Mouse (Mus musculus) limb, embryonic 11.5 days (tissue): ENCODE data around the gene Gm10577. TPM values are rescaled to one million over a fixed set of nuclear protein-coding genes. Genes with fewer than 3 reads are reported as not detected.

Source experiments
- ATAC-seq: fragments of 200-750 bp; cut with Nextera tagmentation; 2 replicates; pipeline ENCODE4 v1.8.0; 2017; ENCODE audit warnings: low read depth; ENCODE audit not compliant: insufficient number of reproducible peaks, low FRiP score, low TSS enrichment
- DNase-seq: peaks from one replicate; pipeline ENCODE4 v3.0.0-alpha.2; 2015; ENCODE audit warnings: low spot score
- H3K27ac ChIP-seq: fragments of 300-500 bp; sonication (generic); replicated peaks from 2 replicates; pipeline ENCODE4 v1.5.1; 2014; ENCODE audit warnings: low read depth, mild to moderate bottlenecking, low read length
- H3K27me3 ChIP-seq: fragments of 300-500 bp; sonication (generic); 2 replicates; pipeline ENCODE4 v1.6.1; 2014; ENCODE audit warnings: mild to moderate bottlenecking, low read length, mixed read lengths; ENCODE audit not compliant: control insufficient read depth, insufficient read depth
- H3K36me3 ChIP-seq: fragments of 300-500 bp; sonication (generic); 2 replicates; pipeline ENCODE4 v1.6.1; 2014; ENCODE audit warnings: mild to moderate bottlenecking, low read length, moderate library complexity, mixed read lengths; ENCODE audit not compliant: control insufficient read depth, insufficient read depth
- H3K4me1 ChIP-seq: fragments of 300-500 bp; sonication (generic); 2 replicates; pipeline ENCODE4 v1.6.1; 2014; ENCODE audit warnings: low read length, mixed read lengths; ENCODE audit not compliant: control insufficient read depth, insufficient read depth
- H3K4me2 ChIP-seq: fragments of 300-500 bp; sonication (generic); 2 replicates; pipeline ENCODE4 v1.6.1; 2014; ENCODE audit warnings: low read depth, mild to moderate bottlenecking, moderate library complexity; ENCODE audit not compliant: severe bottlenecking
- H3K4me3 ChIP-seq: fragments of 300-500 bp; sonication (generic); 2 replicates; pipeline ENCODE4 v1.5.1; 2014; ENCODE audit warnings: low read depth, low read length
- H3K9ac ChIP-seq: fragments of 300-500 bp; sonication (generic); 2 replicates; pipeline ENCODE4 v1.6.1; 2014; ENCODE audit warnings: mild to moderate bottlenecking, low read length
- H3K9me3 ChIP-seq: fragments of 300-500 bp; sonication (generic); 2 replicates; pipeline ENCODE4 v1.6.1; 2016; ENCODE audit warnings: low read length; ENCODE audit not compliant: control insufficient read depth
- WGBS: fragments of 180-500 bp; shearing (Covaris S2); extraction: QIAGEN DNeasy Blood & Tissue Kit; methylation state at CpG from one replicate; pipeline ENCODE4 v1.1.7; 2014; 5-methylcytosine and 5-hydroxymethylcytosine counted together
- polyA plus RNA-seq: library from polyadenylated mRNA; unstranded; fragments of >200 nt; fragmentation: Nextera tagmentation; extraction: Ambion mirVana; gene quantifications from 2 replicates; pipeline ENCODE4 v1.2.1, GENCODE M21; 2014

Gene Gm10577
- not detected in 2 replicates for polyA plus RNA-seq

DNA sequence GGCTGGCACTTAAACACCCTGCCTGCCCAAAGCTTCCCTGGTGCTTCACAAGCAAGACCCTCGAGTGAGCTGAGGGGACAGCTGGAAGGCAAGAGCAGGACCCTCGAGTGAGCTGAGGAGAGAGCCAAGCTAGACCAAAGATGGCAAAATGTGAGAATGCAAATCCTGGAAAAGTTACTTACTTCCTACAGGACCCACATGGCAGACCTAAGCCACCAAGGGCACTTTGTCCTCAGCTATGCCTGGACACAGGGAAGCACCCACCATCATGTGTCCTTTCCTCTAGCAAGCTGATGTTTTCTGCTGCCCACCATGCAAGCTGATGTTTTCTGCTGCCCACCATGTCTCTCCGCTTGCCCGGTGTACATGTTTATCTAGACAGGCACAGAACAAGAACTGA lies at the start of gene Gm10577:
Gene Gm10577, minus strand, starts transcription at position 101 of the 400 bp plus-strand sequence.
- ATAC-seq, result no peak
- Histone ChIP-seq H3K9ac (no peak within 1 kb of the TSS), H3K36me3 (no peaks in the 10 kb centered on the region), H3K27ac (no peak within 1 kb of the TSS), H3K27me3 (no peaks in the 10 kb centered on the region), H3K4me3 (no peak within 1 kb of the TSS), H3K4me1 (no peaks in the 10 kb centered on the region), H3K9me3 (no peaks in the 10 kb centered on the region), H3K4me2 (no peak within 1 kb of the TSS)
- DNase-seq, result no peak
- WGBS, result 88% methylated on average over 4 of the region's 4 CpGs

- 1% methylated on average over 55 of the region's 55 CpGs for WGBS
- H3K27ac ChIP-seq, result 0 out of 2 replicates have a peak overlapping the region, but pooled peaks have one; percentile 47
- peak; percentile 73 for DNase-seq
- peak; percentile 74 for ATAC-seq
- H3K9ac ChIP-seq, result peak overlapping the region; percentile 87
- no peaks in the 10 kb centered on the region for H3K9me3 ChIP-seq
- H3K27me3 ChIP-seq, result no peaks in the 10 kb centered on the region
- H3K4me2 ChIP-seq, result peak overlapping the region; percentile 86
- no peaks in the 10 kb centered on the region for H3K36me3 ChIP-seq
- H3K4me3 ChIP-seq, result peak overlapping the region; percentile 75
- 0 out of 2 replicates have a peak, but pooled peaks cover 2% of the 10 kb centered on the region for H3K4me1 ChIP-seq
Observed at GRCm38 (mm10) chr4:101069154-101069971, 48.9 kb upstream of the Gm10577 start.

- ATAC-seq (peak; percentile 77), DNase-seq (peak; percentile 81)
- H3K4me1 ChIP-seq, result 0 out of 2 replicates have a peak, but pooled peaks cover 2% of the 10 kb centered on the region
- H3K36me3 ChIP-seq, result no peaks in the 10 kb centered on the region
- peak within 1 kb of the TSS; percentile 87 for H3K9ac ChIP-seq
- H3K27me3 ChIP-seq, result no peaks in the 10 kb centered on the region
- H3K9me3 ChIP-seq, result no peaks in the 10 kb centered on the region
- H3K27ac ChIP-seq, result 0 out of 2 replicates have a peak within 1 kb of the TSS, but pooled peaks have one; percentile 47
- H3K4me2 ChIP-seq, result peak within 1 kb of the TSS; percentile 86
- H3K4me3 ChIP-seq, result peak within 1 kb of the TSS; percentile 75
- WGBS, result under 1% methylated on average over 54 of the region's 54 CpGs
Observed at GRCm38 (mm10) chr4:101068786-101069153, 48.3 kb upstream of the Gm10577 start, which contains the start of gene Raver2. Raver2 (plus strand) TSS chr4:101068983.

DNA sequence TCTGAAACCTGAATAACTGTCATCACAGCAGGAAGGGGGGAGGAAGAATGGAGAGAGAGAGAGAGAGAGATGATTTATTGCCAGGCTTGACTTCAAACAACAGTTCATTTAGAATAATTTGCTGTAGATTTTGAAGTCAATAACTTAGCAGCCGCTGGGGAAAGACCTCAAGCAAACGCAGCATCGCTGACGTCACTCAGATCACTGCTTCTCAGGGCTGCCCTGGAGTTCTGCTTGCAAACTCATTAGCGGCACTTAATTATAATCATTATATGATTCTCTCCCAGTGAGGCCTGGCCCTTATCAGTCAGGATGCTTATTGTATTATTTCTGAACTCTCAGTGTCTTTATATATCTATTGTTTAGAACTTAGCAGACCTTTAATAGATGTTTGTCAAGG lies 45.9 kb upstream of the Gm10577 start:
- Histone ChIP-seq H3K4me2 (no peak overlapping the region), H3K36me3 (no peaks in the 10 kb centered on the region), H3K27ac (no peak overlapping the region), H3K9me3 (no peaks in the 10 kb centered on the region), H3K9ac (no peak overlapping the region), H3K4me3 (no peak overlapping the region), H3K4me1 (0 out of 2 replicates have a peak, but pooled peaks cover 2% of the 10 kb centered on the region), H3K27me3 (no peaks in the 10 kb centered on the region)
- 38% methylated on average over 5 of the region's 5 CpGs for WGBS
- ATAC-seq (no peak), DNase-seq (no peak)

DNA sequence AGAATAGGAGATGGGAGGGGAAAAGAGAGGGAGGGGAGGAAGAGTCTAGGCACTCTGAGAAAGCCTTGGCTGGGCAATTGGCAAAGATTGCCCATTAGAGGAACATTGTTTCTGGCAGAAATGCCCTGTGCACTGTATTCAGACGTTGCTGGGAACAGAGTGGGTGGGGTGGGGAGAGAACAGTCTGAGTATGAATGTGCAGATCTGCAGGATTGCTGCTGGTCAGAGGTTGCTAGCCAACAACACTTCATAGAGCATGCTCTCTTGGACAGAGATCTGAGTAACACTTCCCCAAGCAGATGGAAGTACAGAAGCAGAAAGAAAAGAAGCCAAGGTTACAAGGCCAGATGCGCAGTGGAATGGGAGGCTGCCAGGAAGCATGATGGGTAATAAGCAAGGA lies 41.6 kb upstream of the Gm10577 start:
- Histone ChIP-seq H3K4me2 (no peak overlapping the region), H3K4me3 (no peak overlapping the region), H3K9ac (no peak overlapping the region), H3K9me3 (no peaks in the 10 kb centered on the region), H3K4me1 (0 out of 2 replicates have a peak, but pooled peaks cover 2% of the 10 kb centered on the region), H3K36me3 (no peaks in the 10 kb centered on the region), H3K27me3 (no peaks in the 10 kb centered on the region), H3K27ac (no peak overlapping the region)
- ATAC-seq (no peak), DNase-seq (no peak)
- 79% methylated on average over 2 of the region's 2 CpGs for WGBS

DNA sequence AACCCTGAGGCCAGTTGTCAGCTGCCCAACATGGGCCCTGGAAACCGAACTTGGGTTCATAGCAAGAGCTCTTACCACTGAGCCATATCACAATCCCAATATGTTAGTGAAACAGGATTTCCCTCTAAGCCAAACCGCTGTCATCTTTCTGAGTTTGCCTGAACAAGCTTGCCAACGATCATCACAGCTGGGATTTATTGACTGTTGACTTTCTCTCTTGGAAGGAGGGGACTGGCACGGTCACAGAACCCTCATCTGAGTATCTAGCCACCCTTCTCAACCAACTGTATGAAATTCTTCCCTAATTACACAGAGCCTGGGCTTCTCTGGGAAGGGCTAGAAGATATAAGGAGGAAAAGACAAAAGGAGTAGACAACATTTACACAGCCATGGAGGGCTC lies 26.1 kb upstream of the Gm10577 start:
- no peak for DNase-seq
- no peak overlapping the region for H3K4me2 ChIP-seq
- WGBS, result 71% methylated on average over 4 of the region's 4 CpGs

GRCm38 (mm10) chr4:101044149-101044548 lies 23.7 kb upstream of the Gm10577 start:
- H3K27ac ChIP-seq, result no peak overlapping the region

More for the DNA sequence above, 26.1 kb upstream of the Gm10577 start:
- H3K27ac ChIP-seq, result no peak overlapping the region
- no peaks in the 10 kb centered on the region for H3K27me3 ChIP-seq
- no peaks in the 10 kb centered on the region for H3K4me1 ChIP-seq
- no peak overlapping the region for H3K4me3 ChIP-seq
- H3K9me3 ChIP-seq, result no peaks in the 10 kb centered on the region
- no peak overlapping the region for H3K9ac ChIP-seq
- ATAC-seq, result no peak
- H3K36me3 ChIP-seq, result no peaks in the 10 kb centered on the region

DNA sequence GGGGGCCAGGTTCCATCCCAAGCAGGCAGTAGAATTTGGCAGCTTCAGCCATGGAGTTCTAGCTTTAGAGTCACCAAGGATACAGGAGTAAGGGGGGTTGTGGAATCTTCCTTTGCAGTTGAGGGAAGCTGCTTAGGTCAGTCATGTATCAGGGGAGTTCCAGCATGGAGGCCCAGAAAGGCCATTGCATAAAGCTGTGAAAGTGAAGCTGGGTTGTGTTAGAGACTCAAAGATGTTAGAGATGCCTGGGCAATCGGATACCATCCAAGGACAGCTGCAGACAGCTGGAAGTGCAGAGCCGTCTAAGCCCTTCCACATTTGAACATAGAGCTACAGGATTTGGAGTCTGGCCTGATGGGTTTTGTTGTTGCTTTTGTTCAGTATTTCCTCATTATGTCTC lies 23.2 kb upstream of the Gm10577 start:
- no peaks in the 10 kb centered on the region for H3K9me3 ChIP-seq
- no peak overlapping the region for H3K4me2 ChIP-seq
- H3K36me3 ChIP-seq, result no peaks in the 10 kb centered on the region
- no peaks in the 10 kb centered on the region for H3K4me1 ChIP-seq
- no peak overlapping the region for H3K9ac ChIP-seq
- ATAC-seq (no peak), DNase-seq (no peak)
- H3K27me3 ChIP-seq, result no peaks in the 10 kb centered on the region
- 76% methylated on average over 2 of the region's 2 CpGs for WGBS
- H3K4me3 ChIP-seq, result no peak overlapping the region
- no peak overlapping the region for H3K27ac ChIP-seq

More at GRCm38 (mm10) chr4:101044149-101044548, 23.7 kb upstream of the Gm10577 start:
- no peaks in the 10 kb centered on the region for H3K9me3 ChIP-seq
- H3K4me2 ChIP-seq, result no peak overlapping the region
- no peak overlapping the region for H3K4me3 ChIP-seq
- no peaks in the 10 kb centered on the region for H3K36me3 ChIP-seq
- H3K27me3 ChIP-seq, result no peaks in the 10 kb centered on the region
- H3K9ac ChIP-seq, result no peak overlapping the region
- no peak for DNase-seq
- H3K4me1 ChIP-seq, result no peaks in the 10 kb centered on the region
- ATAC-seq, result no peak
